Mouse (Mus musculus) urinary bladder, adult 2 months (tissue): ENCODE results near the gene Gm49450. TPM values are rescaled to one million over a fixed set of nuclear protein-coding genes. Genes with fewer than 3 reads are reported as not detected.
"Not testable (repeated sequence)": the region's sequence is repeated elsewhere in the genome, so short reads cannot be mapped to it uniquely, and the experiment has no call there.

Experiments used
- DNase-seq: peaks from one replicate; pipeline ENCODE4 v3.0.0; 2022; ENCODE audit warnings: low spot score
- polyA plus RNA-seq: library from polyadenylated mRNA; depleted of rRNA; stranded (reverse); fragments of >200 nt; gene quantifications from 2 replicates; pipeline ENCODE4 v1.2.3, GENCODE M21; 2012

Gm49450 gene
- polyA plus RNA-seq, 1 experiment, result 0.30 TPM

GRCm38 (mm10) chr15:98924682-98925081, 28.7 kb downstream of the Gm49450 start:
- DNase-seq, result no peak

- DNase-seq, result no peak
Measured at GRCm38 (mm10) chr15:98923031-98923537, 30.3 kb downstream of the Gm49450 start.

- DNase-seq, result no peak
Measured at GRCm38 (mm10) chr15:98922581-98922980, 30.8 kb downstream of the Gm49450 start.

GRCm38 (mm10) chr15:98921510-98921909, 31.8 kb downstream of the Gm49450 start:
- DNase-seq, result no peak

- DNase-seq, result not testable (repeated sequence)
Measured at GRCm38 (mm10) chr15:98918499-98918895, 34.9 kb downstream of the Gm49450 start.

- peak; percentile 92 for DNase-seq
Measured at GRCm38 (mm10) chr15:98917538-98918498, 35.5 kb downstream of the Gm49450 start, which contains the start of gene Lmbr1l. Lmbr1l (minus strand) TSS chr15:98918231.

- DNase-seq, result no peak
Measured at GRCm38 (mm10) chr15:98917091-98917490, 36.3 kb downstream of the Gm49450 start.

- no peak for DNase-seq
Measured at GRCm38 (mm10) chr15:98916016-98916415, 37.3 kb downstream of the Gm49450 start.

GRCm38 (mm10) chr15:98914903-98915302, 38.4 kb downstream of the Gm49450 start:
- no peak for DNase-seq

- no peak for DNase-seq
Measured at GRCm38 (mm10) chr15:98904692-98905091, 48.7 kb downstream of the Gm49450 start.

- no peak for DNase-seq
Measured at GRCm38 (mm10) chr15:98902600-98902999, 50.8 kb downstream of the Gm49450 start.

- DNase-seq, result no peak
Measured at GRCm38 (mm10) chr15:98901530-98901929, 51.8 kb downstream of the Gm49450 start.

GRCm38 (mm10) chr15:98897928-98898800, 55.2 kb downstream of the Gm49450 start, which contains the start of gene Dhh:
Dhh (minus strand) TSS chr15:98898540.
- no peak for DNase-seq

- DNase-seq, result no peak
Measured at GRCm38 (mm10) chr15:98897495-98897894, 55.9 kb downstream of the Gm49450 start.

GRCm38 (mm10) chr15:98895635-98896589, 57.4 kb downstream of the Gm49450 start:
- no peak for DNase-seq

- no peak for DNase-seq
Measured at GRCm38 (mm10) chr15:98894746-98895634, 58.4 kb downstream of the Gm49450 start.

GRCm38 (mm10) chr15:98893940-98894745, 59.2 kb downstream of the Gm49450 start, which contains the start of gene Rhebl1:
Rhebl1 (minus strand) TSS chr15:98894540.
- DNase-seq, result no peak

GRCm38 (mm10) chr15:98893036-98893435, 60.3 kb downstream of the Gm49450 start:
- DNase-seq, result no peak
